Mouse (Mus musculus): ENCODE results near the gene L1cam. TPM values are rescaled to one million over a fixed set of nuclear protein-coding genes. Genes with fewer than 3 reads are reported as not detected.

L1cam gene
- total and polyA plus RNA-seq, 3 experiments = 0.23 to 0.49 (median 0.30) TPM

DNA sequence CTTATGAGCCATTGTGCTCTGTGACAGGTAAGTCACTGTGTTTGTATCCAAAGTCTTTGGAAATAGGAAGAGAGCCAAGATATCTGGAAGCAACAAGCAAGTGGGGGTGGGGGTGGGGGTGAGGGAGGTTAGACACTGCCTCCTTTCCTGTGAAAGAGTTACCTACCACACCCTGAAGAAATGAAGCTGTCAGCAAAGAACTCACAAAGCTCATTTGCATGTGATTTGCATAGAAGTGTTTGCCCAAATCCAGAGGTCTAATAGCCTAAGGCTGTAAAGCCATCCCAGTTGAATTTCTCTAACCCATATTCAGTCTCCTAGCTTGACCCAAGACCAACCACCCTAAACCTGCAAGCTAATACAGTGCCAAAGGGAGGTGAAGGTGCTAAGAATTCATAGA, 14.5 kb upstream of the L1cam start:
- TF ChIP-seq MAFK (IDR thresholded peaks at IDR 0.05; ENCODE audit: insufficient replicate concordance, low read length) (no peak), RCOR1 (conservative IDR thresholded peaks at IDR 0.05; ENCODE audit: low read depth, low read length) (no peak), NELFE (IDR thresholded peaks at IDR 0.05; ENCODE audit: low read depth, low read length) (no peak), ZMIZ1 (IDR thresholded peaks at IDR 0.05; ENCODE audit: low read depth, low read length) (no peak), ELF1 (IDR thresholded peaks at IDR 0.05; ENCODE audit: low read depth, low read length) (no peak), KAT2A (IDR thresholded peaks at IDR 0.05; ENCODE audit: insufficient replicate concordance, low read length) (no peak), IRF4 (IDR thresholded peaks at IDR 0.05; ENCODE audit: low read depth, low read length) (no peak), E2F4 (IDR thresholded peaks at IDR 0.05; ENCODE audit: insufficient replicate concordance, low read depth, low read length) (no peak), ZC3H11A (IDR thresholded peaks at IDR 0.05; ENCODE audit: low read depth, low read length) (no peak)
- H3K36me3 ChIP-seq (replicated peaks in 1 of 2; ENCODE audit: control insufficient read depth in 1 of 2, insufficient read depth in 1 of 2, low read length in 1 of 2) = peaks cover 15 to 22% of the 10 kb centered on the region in 2 experiments
- peak overlapping the region; percentile 69 for H3K27ac ChIP-seq (ENCODE audit: insufficient read depth, low read depth)
- peak overlapping the region; percentile 39 for H3K9ac ChIP-seq (ENCODE audit: insufficient read depth, low read depth)
- in situ Hi-C loops (cut with MboI; ENCODE audit: low pct_ligation_motif_present, low pct_unique_long_range_greater_than_20kb, low sequenced_read_pairs) = no loop called here
- H3K4me2 ChIP-seq (ENCODE audit: insufficient read depth, low read depth, poor library complexity, severe bottlenecking) = peak overlapping the region; percentile 76
- no peaks in the 10 kb centered on the region for H3K9me3 ChIP-seq (replicated peaks; ENCODE audit: low read length)
- H3K4me1 ChIP-seq (ENCODE audit: control insufficient read depth in 1 of 2, insufficient read depth in 2 of 2) = peaks cover 8 to 39% of the 10 kb centered on the region in 2 experiments
- no peaks in the 10 kb centered on the region; the same call in 1 of the 2 replicates for H3K79me2 ChIP-seq (replicated peaks; ENCODE audit: control insufficient read depth, extremely low read depth, insufficient read depth, poor library complexity, severe bottlenecking)
- H3K4me3 ChIP-seq (replicated peaks in 1 of 3; ENCODE audit: low read depth in 2 of 3, low read length in 2 of 3, poor library complexity in 1 of 3) = peak overlapping the region; percentile 45 to 79 (median 60)
- dilution Hi-C loops (cut with MboI; ENCODE audit: extremely low pct_ligation_motif_present, extremely low pct_unique_long_range_greater_than_20kb, low sequenced_read_pairs) = no loop called here
- no peaks in the 10 kb centered on the region for H3K27me3 ChIP-seq (replicated peaks)
- no peak for DNase-seq (ENCODE audit: extremely low read depth)

DNA sequence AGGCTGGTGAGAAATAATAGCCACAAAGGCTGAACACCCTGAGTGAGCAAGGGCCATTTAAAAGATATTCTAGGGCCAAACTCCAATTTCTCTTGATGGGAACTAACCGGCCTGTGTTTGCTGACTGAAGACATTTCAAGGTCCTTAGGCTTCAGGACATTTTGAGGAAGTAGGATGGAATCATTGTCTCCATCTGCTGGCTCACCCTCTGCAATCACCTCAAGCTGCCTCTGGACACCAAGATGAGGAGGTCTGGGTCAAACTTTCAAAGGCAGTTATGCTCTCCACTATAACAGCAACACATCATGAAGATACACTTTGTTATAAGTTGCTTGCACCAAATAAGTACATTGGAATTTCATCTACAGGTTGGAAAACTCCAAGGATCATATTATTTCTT, 14.1 kb upstream of the L1cam start:
- H3K9me3 ChIP-seq (replicated peaks; ENCODE audit: low read length) = no peaks in the 10 kb centered on the region
- H3K4me2 ChIP-seq (ENCODE audit: insufficient read depth, low read depth, poor library complexity, severe bottlenecking) = peak overlapping the region; percentile 76
- H3K9ac ChIP-seq (ENCODE audit: insufficient read depth, low read depth) = peak overlapping the region; percentile 39; the same call in 1 of the 2 replicates
- peaks cover 18 to 26% of the 10 kb centered on the region in 2 experiments for H3K36me3 ChIP-seq (replicated peaks in 1 of 2; ENCODE audit: control insufficient read depth in 1 of 2, insufficient read depth in 1 of 2, low read length in 1 of 2)
- TF ChIP-seq CTCF (conservative IDR thresholded peaks at IDR 0.05 in 1 of 2, IDR thresholded peaks at IDR 0.05 in 1 of 2; ENCODE audit: low read depth in 2 of 2, low read length in 2 of 2) (peak in 1 of 2 experiments; percentile 24; a peak in 1 of 4 replicates), MXI1 (IDR thresholded peaks at IDR 0.05; ENCODE audit: low read depth, low read length) (no peak), ZMIZ1 (IDR thresholded peaks at IDR 0.05; ENCODE audit: low read depth, low read length) (no peak)
- in situ Hi-C loops (cut with MboI; ENCODE audit: low pct_ligation_motif_present, low pct_unique_long_range_greater_than_20kb, low sequenced_read_pairs) = no loop called here
- dilution Hi-C loops (cut with MboI; ENCODE audit: extremely low pct_ligation_motif_present, extremely low pct_unique_long_range_greater_than_20kb, low sequenced_read_pairs) = no loop called here
- no peak overlapping the region for H3K27ac ChIP-seq (ENCODE audit: insufficient read depth, low read depth)
- H3K4me3 ChIP-seq (replicated peaks in 1 of 3; ENCODE audit: low read depth in 2 of 3, low read length in 2 of 3, poor library complexity in 1 of 3) = peak overlapping the region in 2 of 3 experiments; percentile 60 to 79
- no peaks in the 10 kb centered on the region; the same call in 1 of the 2 replicates for H3K79me2 ChIP-seq (replicated peaks; ENCODE audit: control insufficient read depth, extremely low read depth, insufficient read depth, poor library complexity, severe bottlenecking)
- no peak for DNase-seq (ENCODE audit: extremely low read depth)
- H3K27me3 ChIP-seq (replicated peaks) = no peaks in the 10 kb centered on the region
- H3K4me1 ChIP-seq (ENCODE audit: control insufficient read depth in 1 of 2, insufficient read depth in 2 of 2) = peaks cover 8 to 39% of the 10 kb centered on the region in 2 experiments

DNA sequence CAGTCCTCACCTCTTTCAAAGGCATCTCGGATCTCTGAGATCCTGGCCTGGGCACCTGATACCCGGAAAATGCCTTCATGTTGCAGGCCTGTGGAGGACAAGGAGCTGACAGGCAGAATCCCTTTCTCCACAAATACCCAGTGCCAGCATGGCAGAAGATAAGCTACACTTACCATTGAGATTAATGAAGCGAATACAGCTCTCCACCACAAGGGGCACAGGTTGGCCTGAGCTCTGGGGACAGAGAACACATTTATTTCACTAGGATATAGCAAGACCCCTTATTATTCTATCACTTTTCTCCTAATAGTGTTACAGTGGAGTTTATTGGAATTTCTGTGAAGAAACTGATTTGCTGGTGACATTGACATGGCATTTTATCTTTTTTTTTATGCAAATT, 2.1 kb upstream of the L1cam start:
- Histone ChIP-seq H3K9ac (ENCODE audit: insufficient read depth, low read depth) (no peak overlapping the region), H3K27me3 (replicated peaks) (no peaks in the 10 kb centered on the region), H3K27ac (ENCODE audit: insufficient read depth, low read depth) (no peak overlapping the region), H3K79me2 (replicated peaks; ENCODE audit: control insufficient read depth, extremely low read depth, insufficient read depth, poor library complexity, severe bottlenecking) (no peaks in the 10 kb centered on the region), H3K36me3 (replicated peaks in 1 of 2; ENCODE audit: control insufficient read depth in 1 of 2, insufficient read depth in 1 of 2, low read length in 1 of 2) (peaks cover 20 to 67% of the 10 kb centered on the region in 2 experiments), H3K9me3 (replicated peaks; ENCODE audit: low read length) (no peaks in the 10 kb centered on the region), H3K4me2 (ENCODE audit: insufficient read depth, low read depth, poor library complexity, severe bottlenecking) (no peak overlapping the region), H3K4me3 (replicated peaks in 1 of 3; ENCODE audit: low read depth in 2 of 3, low read length in 2 of 3, poor library complexity in 1 of 3) (no peak overlapping the region), H3K4me1 (ENCODE audit: control insufficient read depth in 1 of 2, insufficient read depth in 2 of 2) (no peaks in the 10 kb centered on the region)
- no peak for DNase-seq (ENCODE audit: extremely low read depth)
- dilution Hi-C loops (cut with MboI; ENCODE audit: extremely low pct_ligation_motif_present, extremely low pct_unique_long_range_greater_than_20kb, low sequenced_read_pairs) (no loop called here), in situ Hi-C loops (cut with MboI; ENCODE audit: low pct_ligation_motif_present, low pct_unique_long_range_greater_than_20kb, low sequenced_read_pairs) (no loop called here)
- TF ChIP-seq RAD21 (IDR thresholded peaks at IDR 0.05; ENCODE audit: low read depth, low read length) (peak; percentile 4; the same call in 1 of the 2 replicates), MAX (IDR thresholded peaks at IDR 0.05; ENCODE audit: low read length) (no peak), JUND (conservative IDR thresholded peaks at IDR 0.05; ENCODE audit: low read depth, low read length) (no peak), CTCF (conservative IDR thresholded peaks at IDR 0.05 in 1 of 2, IDR thresholded peaks at IDR 0.05 in 1 of 2; ENCODE audit: low read depth in 2 of 2, low read length in 2 of 2) (peak in 1 of 2 experiments; percentile 35; a peak in 2 of 4 replicates)

Measured in CH12.LX (cell line).